Mouse (Mus musculus) forebrain, embryonic 13.5 days (tissue): ENCODE measurements at regions not wholly inside any gene's neighbourhood (a gene's known extent, or its start where the extent isn't known, plus 50 kb on each side); places are given as distances from the start of the nearest gene placed in this dataset.
A peak's percentile ranks its signal among the peaks of the same experiment; 100 is the strongest.

Experiments
- ATAC-seq: fragments of 200-750 bp; cut with Nextera tagmentation; 2 replicates; pipeline ENCODE4 v1.8.0; 2017
- H3K27ac ChIP-seq: fragments of 300-500 bp; sonication (generic); 2 replicates; pipeline ENCODE4 v1.5.1; 2015; ENCODE audit warnings: inconsistent platforms, mild to moderate bottlenecking, moderate library complexity
- H3K27me3 ChIP-seq: fragments of 300-500 bp; sonication (generic); 2 replicates; pipeline ENCODE4 v1.6.1; 2015; ENCODE audit warnings: mild to moderate bottlenecking, inconsistent platforms
- H3K36me3 ChIP-seq: fragments of 300-500 bp; sonication (generic); 2 replicates; pipeline ENCODE4 v1.6.1; 2015; ENCODE audit warnings: mild to moderate bottlenecking, inconsistent platforms; ENCODE audit not compliant: poor library complexity, severe bottlenecking
- H3K4me1 ChIP-seq: fragments of 300-500 bp; sonication (generic); 2 replicates; pipeline ENCODE4 v1.6.1; 2015; ENCODE audit warnings: inconsistent platforms
- H3K4me2 ChIP-seq: fragments of 300-500 bp; sonication (generic); 2 replicates; pipeline ENCODE4 v1.6.1; 2015; ENCODE audit warnings: inconsistent platforms, mild to moderate bottlenecking, moderate library complexity
- H3K4me3 ChIP-seq: fragments of 300-500 bp; sonication (generic); 2 replicates; pipeline ENCODE4 v1.5.1; 2015; ENCODE audit warnings: mild to moderate bottlenecking, inconsistent platforms
- H3K9ac ChIP-seq: fragments of 300-500 bp; sonication (generic); 2 replicates; pipeline ENCODE4 v1.6.1; 2015; ENCODE audit warnings: mild to moderate bottlenecking, inconsistent platforms
- H3K9me3 ChIP-seq: fragments of 300-500 bp; sonication (generic); replicated peaks from 2 replicates; pipeline ENCODE4 v1.6.1; 2016; ENCODE audit warnings: inconsistent platforms
- WGBS: fragments of 180-500 bp; shearing (Covaris S2); methylation state at CpG from one replicate; pipeline ENCODE4 v1.1.7; 2015; 5-methylcytosine and 5-hydroxymethylcytosine counted together

DNA sequence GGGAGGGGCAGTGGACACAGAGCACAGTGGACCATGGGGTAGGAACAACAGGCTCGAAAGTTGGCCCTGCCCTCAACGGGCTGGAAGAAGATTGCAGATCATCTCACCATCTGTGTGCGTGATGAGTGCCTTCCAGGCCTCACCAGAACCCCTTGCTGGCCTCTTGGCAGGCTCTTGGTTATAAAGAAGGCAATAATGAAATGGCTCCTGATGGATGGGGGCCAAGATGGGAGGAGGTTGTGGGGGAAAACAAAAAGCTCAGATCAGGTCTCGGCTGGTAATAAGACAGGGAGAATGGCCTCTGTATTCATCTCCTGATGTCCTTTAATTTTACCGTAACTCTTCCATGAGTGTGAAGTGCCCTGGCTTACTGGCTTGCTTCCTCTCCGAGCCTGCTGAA lies 189.1 kb downstream of the Dyrk2 start:
- no peak for ATAC-seq
- WGBS: 71% methylated on average over 6 of the region's 6 CpGs
- Histone ChIP-seq H3K36me3 (no peaks in the 10 kb centered on the region), H3K4me3 (no peak overlapping the region), H3K27me3 (no peaks in the 10 kb centered on the region), H3K4me1 (peaks cover 8% of the 10 kb centered on the region; the same call in 1 of the 2 replicates), H3K9me3 (no peaks in the 10 kb centered on the region), H3K4me2 (no peak overlapping the region), H3K9ac (no peak overlapping the region), H3K27ac (no peak overlapping the region)

- WGBS: 85% methylated on average over 9 of the region's 9 CpGs
- no peaks in the 10 kb centered on the region for H3K36me3 ChIP-seq
- no peaks in the 10 kb centered on the region for H3K9me3 ChIP-seq
- H3K4me3 ChIP-seq: no peak overlapping the region
- no peak overlapping the region for H3K4me2 ChIP-seq
- H3K27me3 ChIP-seq: no peaks in the 10 kb centered on the region
- no peak for ATAC-seq
- no peak overlapping the region for H3K9ac ChIP-seq
- peaks cover 8% of the 10 kb centered on the region; the same call in 1 of the 2 replicates for H3K4me1 ChIP-seq
- no peak overlapping the region for H3K27ac ChIP-seq
Measured at GRCm38 (mm10) chr10:118683356-118683755, 186.7 kb downstream of the Dyrk2 start.

DNA sequence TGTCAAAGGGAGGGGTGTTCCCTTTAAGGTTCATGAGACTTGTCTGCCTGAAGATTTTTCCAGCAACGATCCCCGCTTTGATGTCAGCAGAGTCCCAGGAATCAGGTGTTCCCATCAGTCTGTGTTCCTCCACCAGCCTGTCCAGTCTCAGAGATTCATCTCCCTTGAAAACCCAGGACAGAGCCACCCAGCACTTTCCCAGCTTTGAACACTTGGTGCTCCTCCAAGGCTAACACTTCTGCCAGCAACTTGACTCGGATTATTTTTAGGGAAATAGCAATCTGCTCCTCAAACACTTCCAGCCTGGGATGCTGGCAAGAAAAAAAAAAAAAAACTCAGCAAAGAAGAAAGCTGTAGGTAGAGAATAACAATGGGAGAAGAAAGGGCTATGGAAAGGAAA lies 170.7 kb downstream of the Dyrk2 start:
- Histone ChIP-seq H3K9me3 (no peaks in the 10 kb centered on the region), H3K27ac (no peak overlapping the region), H3K9ac (no peak overlapping the region), H3K4me1 (no peaks in the 10 kb centered on the region), H3K4me3 (no peak overlapping the region), H3K36me3 (no peaks in the 10 kb centered on the region), H3K4me2 (no peak overlapping the region), H3K27me3 (no peaks in the 10 kb centered on the region)
- 87% methylated on average over 3 of the region's 3 CpGs for WGBS
- ATAC-seq: no peak

DNA sequence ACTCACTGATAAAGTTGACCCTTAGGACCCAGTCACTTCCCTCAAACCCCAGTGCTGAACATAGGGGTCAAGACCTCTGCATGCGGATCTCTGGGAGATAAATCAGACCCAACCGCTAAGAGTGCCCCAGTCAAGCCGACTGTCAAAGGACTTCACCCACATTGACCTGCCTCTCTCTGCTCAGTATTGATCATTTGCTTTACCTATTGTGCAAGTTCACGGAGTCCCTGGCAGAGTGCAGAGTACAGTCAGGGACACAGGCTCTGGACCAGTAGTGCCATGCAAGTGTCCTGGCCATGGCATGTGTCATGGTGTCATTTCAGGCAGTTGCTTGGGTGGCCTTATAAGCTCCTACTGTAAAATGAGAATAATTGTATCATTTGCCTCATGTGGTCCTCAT lies 169.9 kb downstream of the Dyrk2 start:
- Histone ChIP-seq H3K9ac (no peak overlapping the region), H3K4me2 (no peak overlapping the region), H3K9me3 (no peaks in the 10 kb centered on the region), H3K36me3 (no peaks in the 10 kb centered on the region), H3K27ac (no peak overlapping the region), H3K27me3 (no peaks in the 10 kb centered on the region), H3K4me1 (no peaks in the 10 kb centered on the region), H3K4me3 (no peak overlapping the region)
- ATAC-seq: no peak
- WGBS: 90% methylated on average over 4 of the region's 4 CpGs

DNA sequence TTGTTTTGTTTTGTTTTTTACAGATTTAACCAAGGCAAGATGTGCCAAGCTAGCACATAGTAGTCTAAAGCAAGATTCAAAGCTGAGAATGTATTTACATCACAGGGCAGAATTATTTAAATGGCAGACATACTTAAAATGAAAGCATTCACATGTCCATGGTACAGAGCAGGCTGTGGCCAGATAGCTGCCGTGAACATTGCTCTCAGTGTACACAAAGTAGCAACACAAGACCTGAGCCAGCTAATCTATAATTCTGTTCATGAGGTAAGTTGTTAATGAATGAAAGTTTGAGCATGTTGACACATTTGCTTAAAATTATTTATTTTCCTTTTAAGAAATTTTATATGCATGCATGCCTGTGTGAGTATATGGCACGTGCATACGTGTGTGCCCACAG lies 164.0 kb downstream of the Dyrk2 start:
- no peaks in the 10 kb centered on the region for H3K9me3 ChIP-seq
- no peak overlapping the region for H3K27ac ChIP-seq
- no peaks in the 10 kb centered on the region for H3K27me3 ChIP-seq
- no peak overlapping the region for H3K4me2 ChIP-seq
- 92% methylated on average over 3 of the region's 3 CpGs for WGBS
- H3K36me3 ChIP-seq: no peaks in the 10 kb centered on the region
- no peak overlapping the region for H3K4me3 ChIP-seq
- no peak overlapping the region for H3K9ac ChIP-seq
- ATAC-seq: no peak
- H3K4me1 ChIP-seq: 0 out of 2 replicates have a peak, but pooled peaks cover under 1% of the 10 kb centered on the region

- no peak overlapping the region for H3K4me3 ChIP-seq
- ATAC-seq: no peak
- 96% methylated on average over 8 of the region's 8 CpGs for WGBS
Measured at GRCm38 (mm10) chr10:118709718-118710117, 160.3 kb downstream of the Dyrk2 start.

GRCm38 (mm10) chr10:118711529-118711928 lies 158.5 kb downstream of the Dyrk2 start:
- ATAC-seq: no peak
- H3K9ac ChIP-seq: peak overlapping the region; percentile 5; the same call in 1 of the 2 replicates
- H3K36me3 ChIP-seq: no peaks in the 10 kb centered on the region
- 32% methylated on average over 3 of the region's 3 CpGs for WGBS
- no peak overlapping the region for H3K4me2 ChIP-seq
- no peak overlapping the region for H3K4me3 ChIP-seq
- H3K27me3 ChIP-seq: no peaks in the 10 kb centered on the region
- peaks cover 6% of the 10 kb centered on the region; the same call in 1 of the 2 replicates for H3K4me1 ChIP-seq
- no peaks in the 10 kb centered on the region for H3K9me3 ChIP-seq
- no peak overlapping the region for H3K27ac ChIP-seq

More at GRCm38 (mm10) chr10:118709718-118710117, 160.3 kb downstream of the Dyrk2 start:
- peaks cover 6% of the 10 kb centered on the region; the same call in 1 of the 2 replicates for H3K4me1 ChIP-seq
- no peaks in the 10 kb centered on the region for H3K27me3 ChIP-seq
- no peaks in the 10 kb centered on the region for H3K36me3 ChIP-seq
- H3K9me3 ChIP-seq: no peaks in the 10 kb centered on the region
- no peak overlapping the region for H3K27ac ChIP-seq
- no peak overlapping the region for H3K4me2 ChIP-seq
- no peak overlapping the region for H3K9ac ChIP-seq

- no peaks in the 10 kb centered on the region for H3K27me3 ChIP-seq
- WGBS: 87% methylated on average over 10 of the region's 10 CpGs
- no peak overlapping the region for H3K9ac ChIP-seq
- H3K4me2 ChIP-seq: no peak overlapping the region
- H3K4me1 ChIP-seq: peaks cover 6% of the 10 kb centered on the region; the same call in 1 of the 2 replicates
- H3K27ac ChIP-seq: no peak overlapping the region
- no peaks in the 10 kb centered on the region for H3K9me3 ChIP-seq
- ATAC-seq: no peak
- H3K4me3 ChIP-seq: no peak overlapping the region
- H3K36me3 ChIP-seq: no peaks in the 10 kb centered on the region
Measured at GRCm38 (mm10) chr10:118711951-118712350, 158.1 kb downstream of the Dyrk2 start.

GRCm38 (mm10) chr10:118712951-118713350 lies 157.1 kb downstream of the Dyrk2 start:
- Histone ChIP-seq H3K4me1 (peaks cover 6% of the 10 kb centered on the region; the same call in 1 of the 2 replicates), H3K4me2 (no peak overlapping the region), H3K27me3 (no peaks in the 10 kb centered on the region), H3K27ac (no peak overlapping the region), H3K9me3 (no peaks in the 10 kb centered on the region), H3K9ac (no peak overlapping the region), H3K36me3 (no peaks in the 10 kb centered on the region), H3K4me3 (no peak overlapping the region)
- WGBS: 91% methylated on average over 6 of the region's 6 CpGs
- no peak for ATAC-seq

- no peak overlapping the region for H3K4me3 ChIP-seq
- 93% methylated on average over 17 of the region's 17 CpGs for WGBS
Measured at GRCm38 (mm10) chr10:118714179-118714581, 155.8 kb downstream of the Dyrk2 start.

DNA sequence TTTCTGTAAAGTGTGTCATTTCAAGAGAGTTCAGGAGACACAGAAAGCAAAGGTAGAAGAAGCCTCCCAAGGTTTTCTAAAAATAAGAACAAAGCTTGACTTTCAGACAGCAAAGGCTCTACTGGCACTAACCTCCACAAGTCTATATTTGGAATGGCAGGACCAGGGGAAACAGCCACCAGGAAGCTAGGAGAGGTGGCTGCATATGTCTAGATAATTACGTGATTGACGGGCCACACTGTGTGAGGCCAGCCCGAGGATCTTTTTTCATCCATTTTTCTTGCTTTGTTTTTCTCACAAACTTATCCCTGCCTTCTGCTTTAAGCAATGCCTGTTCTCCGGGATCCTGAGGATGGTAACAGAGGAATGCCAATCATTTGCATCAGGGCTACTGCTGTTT lies 155.4 kb downstream of the Dyrk2 start:
- Histone ChIP-seq H3K4me3 (no peak overlapping the region), H3K36me3 (no peaks in the 10 kb centered on the region), H3K9ac (no peak overlapping the region), H3K27me3 (no peaks in the 10 kb centered on the region), H3K9me3 (no peaks in the 10 kb centered on the region), H3K4me2 (no peak overlapping the region), H3K27ac (no peak overlapping the region), H3K4me1 (peaks cover 12% of the 10 kb centered on the region; the same call in 1 of the 2 replicates)
- 90% methylated on average over 4 of the region's 4 CpGs for WGBS
- no peak for ATAC-seq

More at GRCm38 (mm10) chr10:118714179-118714581, 155.8 kb downstream of the Dyrk2 start:
- Histone ChIP-seq H3K9ac (no peak overlapping the region), H3K9me3 (no peaks in the 10 kb centered on the region), H3K27ac (no peak overlapping the region), H3K36me3 (no peaks in the 10 kb centered on the region), H3K4me1 (peaks cover 8% of the 10 kb centered on the region; the same call in 1 of the 2 replicates), H3K27me3 (no peaks in the 10 kb centered on the region), H3K4me2 (no peak overlapping the region)
- no peak for ATAC-seq

GRCm38 (mm10) chr10:118720630-118721029 lies 149.4 kb downstream of the Dyrk2 start:
- H3K9me3 ChIP-seq: no peaks in the 10 kb centered on the region
- H3K9ac ChIP-seq: no peak overlapping the region
- H3K4me2 ChIP-seq: no peak overlapping the region
- no peaks in the 10 kb centered on the region for H3K27me3 ChIP-seq
- H3K4me3 ChIP-seq: no peak overlapping the region
- H3K36me3 ChIP-seq: no peaks in the 10 kb centered on the region
- H3K27ac ChIP-seq: peak overlapping the region; percentile 66
- 6% methylated on average over 1 of the region's 1 CpGs for WGBS
- H3K4me1 ChIP-seq: peaks cover 33% of the 10 kb centered on the region
- ATAC-seq: peak; percentile 37; the same call in 1 of the 2 replicates

GRCm38 (mm10) chr10:118722132-118722551 lies 147.9 kb downstream of the Dyrk2 start:
- Histone ChIP-seq H3K27ac (peak overlapping the region; percentile 41), H3K27me3 (no peaks in the 10 kb centered on the region), H3K4me1 (peaks cover 33% of the 10 kb centered on the region), H3K9ac (no peak overlapping the region), H3K4me3 (no peak overlapping the region), H3K36me3 (no peaks in the 10 kb centered on the region), H3K4me2 (no peak overlapping the region), H3K9me3 (no peaks in the 10 kb centered on the region)
- ATAC-seq: peak; percentile 81
- WGBS: 26% methylated on average over 5 of the region's 5 CpGs
